Mouse (Mus musculus) heart, embryonic 14.5 days (tissue): ENCODE measurements around the gene Nat8. TPM values are rescaled to one million over a fixed set of nuclear protein-coding genes. Genes with fewer than 3 reads are reported as not detected.

Experiments used
- ATAC-seq: fragments of 200-750 bp; cut with Nextera tagmentation; 2 replicates; pipeline ENCODE4 v1.8.0; 2017; ENCODE audit warnings: low read depth, moderate TSS enrichment; ENCODE audit not compliant: insufficient number of reproducible peaks, insufficient read depth, low FRiP score
- H3K27ac ChIP-seq, 2 experiments: fragments of 200-500 bp in 1 of 2; fragments of 300-500 bp in 1 of 2; sonication (generic) in 1 of 2; replicated peaks in 1 of 2; 2 replicates each; pipeline ENCODE4 v1.5.1; 2012 to 2014; ENCODE audit warnings: low read depth in 2 of 2, low read length in 2 of 2, control low read depth in 1 of 2, mild to moderate bottlenecking in 1 of 2, mixed read lengths in 1 of 2; ENCODE audit not compliant: control insufficient read depth in 1 of 2, insufficient read depth in 1 of 2
- H3K27me3 ChIP-seq: fragments of 300-500 bp; sonication (generic); 2 replicates; pipeline ENCODE4 v1.6.1; 2014; ENCODE audit warnings: mild to moderate bottlenecking, low read length, control low read depth; ENCODE audit not compliant: control insufficient read depth, insufficient read depth
- H3K36me3 ChIP-seq: fragments of 300-500 bp; sonication (generic); 2 replicates; pipeline ENCODE4 v1.6.1; 2014; ENCODE audit warnings: mild to moderate bottlenecking, control low read depth, low read length, mixed read lengths; ENCODE audit not compliant: control insufficient read depth, insufficient read depth
- H3K4me1 ChIP-seq, 2 experiments: fragments of 200-500 bp in 1 of 2; fragments of 300-500 bp in 1 of 2; sonication (generic) in 1 of 2; 2 replicates each; pipeline ENCODE4 v1.6.1; 2012 to 2014; ENCODE audit warnings: low read length in 2 of 2, control low read depth in 1 of 2, mixed read lengths in 1 of 2; ENCODE audit not compliant: control insufficient read depth in 2 of 2, insufficient read depth in 2 of 2
- H3K4me2 ChIP-seq: fragments of 300-500 bp; sonication (generic); 2 replicates; pipeline ENCODE4 v1.6.1; 2014; ENCODE audit warnings: mild to moderate bottlenecking, low read length
- H3K4me3 ChIP-seq, 2 experiments: fragments of 200-500 bp in 1 of 2; fragments of 300-500 bp in 1 of 2; sonication (generic) in 1 of 2; 2 replicates each; pipeline ENCODE4 v1.5.1; 2012 to 2014; ENCODE audit warnings: low read length in 2 of 2, mild to moderate bottlenecking in 2 of 2, control low read depth in 1 of 2, low read depth in 1 of 2, moderate library complexity in 1 of 2; ENCODE audit not compliant: control insufficient read depth in 1 of 2, insufficient read depth in 1 of 2
- H3K9ac ChIP-seq: fragments of 300-500 bp; sonication (generic); 2 replicates; pipeline ENCODE4 v1.6.1; 2014; ENCODE audit warnings: mild to moderate bottlenecking, low read length
- H3K9me3 ChIP-seq: fragments of 300-500 bp; sonication (generic); 2 replicates; pipeline ENCODE4 v1.6.1; 2016; ENCODE audit warnings: low read length, control low read depth; ENCODE audit not compliant: control insufficient read depth
- WGBS: fragments of 180-500 bp; shearing (Covaris S2); extraction: QIAGEN DNeasy Blood & Tissue Kit; methylation state at CpG from one replicate; pipeline ENCODE4 v1.1.7; 2014; 5-methylcytosine and 5-hydroxymethylcytosine counted together
- polyA plus RNA-seq: library from polyadenylated mRNA; unstranded; fragments of >200 nt; fragmentation: Nextera tagmentation; extraction: Ambion mirVana; gene quantifications from 2 replicates; pipeline ENCODE4 v1.2.1, GENCODE M21; 2014

Nat8 gene
- polyA plus RNA-seq, 1 experiment from 2014 or later = not detected

GRCm38 (mm10) chr6:85863136-85863535 lies 31.3 kb upstream of the Nat8 start:
- Histone ChIP-seq H3K9ac (no peak overlapping the region), H3K4me2 (no peak overlapping the region), H3K4me1 (no peaks in the 10 kb centered on the region), H3K36me3 (no peaks in the 10 kb centered on the region), H3K27me3 (no peaks in the 10 kb centered on the region), H3K9me3 (no peaks in the 10 kb centered on the region), H3K4me3 (no peak overlapping the region), H3K27ac (no peak overlapping the region)
- 80% methylated on average over 2 of the region's 2 CpGs for WGBS
- ATAC-seq = no peak

DNA sequence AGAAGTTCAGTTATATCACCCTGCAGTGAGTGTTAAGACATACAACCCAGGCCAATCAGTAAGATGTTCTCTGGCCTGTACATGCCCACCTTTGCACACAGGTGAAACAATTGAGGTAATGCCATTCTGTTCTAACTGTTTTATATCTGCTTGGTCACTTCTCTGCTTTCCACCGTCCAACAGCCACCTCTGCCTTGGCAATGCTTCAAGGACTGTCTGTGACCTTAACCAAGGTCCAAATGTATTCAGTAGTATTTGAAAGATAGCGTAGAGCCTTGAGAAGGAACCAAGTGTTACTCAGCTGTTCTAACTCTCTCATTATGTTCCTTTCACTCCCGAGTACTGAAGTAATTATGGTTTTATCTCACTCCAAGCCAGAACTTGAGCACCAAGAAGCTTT lies 30.7 kb upstream of the Nat8 start:
- Histone ChIP-seq H3K4me2 (no peak overlapping the region), H3K4me1 (no peaks in the 10 kb centered on the region), H3K4me3 (no peak overlapping the region), H3K27ac (no peak overlapping the region), H3K9me3 (no peaks in the 10 kb centered on the region), H3K36me3 (no peaks in the 10 kb centered on the region), H3K27me3 (no peaks in the 10 kb centered on the region), H3K9ac (no peak overlapping the region)
- ATAC-seq = no peak
- WGBS = 55% methylated on average over 3 of the region's 3 CpGs

- H3K36me3 ChIP-seq = no peaks in the 10 kb centered on the region
- H3K27ac ChIP-seq = no peak overlapping the region
- H3K9me3 ChIP-seq = no peaks in the 10 kb centered on the region
- WGBS = 82% methylated on average over 3 of the region's 3 CpGs
- no peak overlapping the region for H3K9ac ChIP-seq
- no peak overlapping the region for H3K4me2 ChIP-seq
- H3K27me3 ChIP-seq = no peaks in the 10 kb centered on the region
- no peak overlapping the region for H3K4me3 ChIP-seq
- no peaks in the 10 kb centered on the region for H3K4me1 ChIP-seq
- no peak for ATAC-seq
These were observed 29.4 kb upstream of the Nat8 start for GRCm38 (mm10) chr6:85861247-85861646.

- Histone ChIP-seq H3K9me3 (no peaks in the 10 kb centered on the region), H3K27ac (no peak overlapping the region), H3K9ac (no peak overlapping the region), H3K4me1 (no peaks in the 10 kb centered on the region), H3K4me3 (no peak overlapping the region), H3K4me2 (no peak overlapping the region), H3K36me3 (no peaks in the 10 kb centered on the region), H3K27me3 (no peaks in the 10 kb centered on the region)
- WGBS = 68% methylated on average over 1 of the region's 1 CpGs
- ATAC-seq = no peak; the same call in 1 of the 2 replicates
These were observed 24.4 kb upstream of the Nat8 start for GRCm38 (mm10) chr6:85856194-85856678.

DNA sequence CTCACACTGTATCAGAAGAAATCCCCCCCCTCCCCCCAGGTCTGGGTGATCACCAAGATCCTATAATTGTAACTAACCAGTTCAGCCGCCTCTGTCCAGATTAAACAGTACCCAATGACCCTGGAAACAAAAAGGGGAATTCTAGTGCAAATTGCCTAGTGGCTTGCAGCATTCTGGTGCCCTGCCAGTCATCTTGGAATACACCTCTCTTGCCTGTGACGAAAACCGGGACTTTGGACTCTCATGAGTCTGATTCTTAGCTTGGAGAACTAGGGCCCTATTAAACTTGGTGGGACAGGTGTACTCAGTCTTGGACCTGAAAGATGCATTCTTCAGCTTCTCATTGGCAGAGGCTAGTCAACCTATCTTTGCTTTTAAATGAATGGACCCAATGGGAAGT lies 21.6 kb upstream of the Nat8 start:
- WGBS = 83% methylated on average over 3 of the region's 3 CpGs
- no peak for ATAC-seq
- Histone ChIP-seq H3K9ac (no peak overlapping the region), H3K27me3 (no peaks in the 10 kb centered on the region), H3K4me3 (no peak overlapping the region), H3K27ac (no peak overlapping the region), H3K4me2 (no peak overlapping the region), H3K9me3 (no peaks in the 10 kb centered on the region), H3K4me1 (no peaks in the 10 kb centered on the region), H3K36me3 (no peaks in the 10 kb centered on the region)

GRCm38 (mm10) chr6:85851062-85851773 lies 19.3 kb upstream of the Nat8 start:
- H3K4me1 ChIP-seq = no peaks in the 10 kb centered on the region
- no peak overlapping the region for H3K9ac ChIP-seq
- 84% methylated on average over 7 of the region's 7 CpGs for WGBS
- H3K4me2 ChIP-seq = no peak overlapping the region
- H3K36me3 ChIP-seq = no peaks in the 10 kb centered on the region
- H3K4me3 ChIP-seq = no peak overlapping the region
- no peak for ATAC-seq
- no peaks in the 10 kb centered on the region for H3K9me3 ChIP-seq
- H3K27ac ChIP-seq = no peak overlapping the region
- no peaks in the 10 kb centered on the region for H3K27me3 ChIP-seq

GRCm38 (mm10) chr6:85849240-85849639 lies 17.4 kb upstream of the Nat8 start:
- Histone ChIP-seq H3K9ac (no peak overlapping the region), H3K27ac (no peak overlapping the region), H3K4me1 (no peaks in the 10 kb centered on the region), H3K4me3 (no peak overlapping the region), H3K36me3 (no peaks in the 10 kb centered on the region), H3K4me2 (no peak overlapping the region), H3K9me3 (no peaks in the 10 kb centered on the region), H3K27me3 (no peaks in the 10 kb centered on the region)
- WGBS = 31% methylated on average over 2 of the region's 2 CpGs
- no peak for ATAC-seq

DNA sequence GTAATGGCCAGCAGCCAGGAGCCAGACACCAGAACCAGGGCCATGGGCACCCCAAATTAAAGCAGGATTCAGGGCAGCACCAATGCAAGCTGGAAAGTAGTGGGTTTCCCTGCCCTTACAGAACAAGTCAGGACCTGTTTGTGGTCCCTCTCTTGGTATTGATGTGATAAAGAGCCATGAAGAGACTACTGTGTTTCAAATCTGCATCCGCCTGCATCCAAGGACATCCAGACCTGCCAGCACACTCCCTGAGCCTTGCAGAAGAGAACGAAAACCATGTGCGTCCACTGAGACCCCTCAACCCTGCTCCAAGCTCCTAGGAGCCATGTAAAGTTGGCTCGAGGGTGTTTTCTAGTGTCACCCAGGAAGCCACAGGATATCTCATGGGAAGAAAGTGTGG lies 16.3 kb upstream of the Nat8 start:
- no peaks in the 10 kb centered on the region for H3K4me1 ChIP-seq
- H3K9ac ChIP-seq = no peak overlapping the region
- H3K27ac ChIP-seq = no peak overlapping the region
- no peaks in the 10 kb centered on the region for H3K9me3 ChIP-seq
- H3K36me3 ChIP-seq = no peaks in the 10 kb centered on the region
- no peak for ATAC-seq
- 77% methylated on average over 4 of the region's 4 CpGs for WGBS
- H3K27me3 ChIP-seq = no peaks in the 10 kb centered on the region
- H3K4me3 ChIP-seq = no peak overlapping the region
- H3K4me2 ChIP-seq = no peak overlapping the region
